Mouse (Mus musculus): ENCODE data around the gene Tpm4.
A peak's percentile ranks its signal among the peaks of the same experiment; 100 is the strongest.
"Not testable (repeated sequence)": the region's sequence is repeated elsewhere in the genome, so short reads cannot be mapped to it uniquely, and the experiment has no call there.

Gene Tpm4

GRCm38 (mm10) chr8:72134756-72135445 lies at the start of gene Tpm4:
TSS of gene Tpm4 (plus strand) at chr8:72134975.
- DNase-seq: peak; percentile 88

DNA sequence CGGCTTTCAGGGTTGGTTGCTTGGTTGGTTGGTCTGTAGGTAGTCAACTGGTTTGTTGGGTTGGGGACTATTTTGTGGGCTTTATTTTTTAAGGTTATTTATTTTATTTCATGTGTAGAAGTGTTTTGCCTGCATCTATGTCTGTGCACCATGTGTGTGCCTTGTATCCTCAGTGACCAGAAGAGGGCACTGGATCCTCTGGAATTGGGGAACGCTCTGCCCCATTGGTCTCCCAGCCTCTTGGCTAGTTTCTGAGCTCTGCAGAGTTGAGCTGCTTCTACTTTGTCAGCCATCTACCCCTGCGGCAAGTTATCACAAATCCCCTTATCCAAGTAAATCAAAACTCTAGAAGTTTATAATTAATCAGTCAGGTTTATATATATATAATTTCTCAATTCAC lies 47.2 kb upstream of the Tpm4 start:
- not testable (repeated sequence) for DNase-seq

DNA sequence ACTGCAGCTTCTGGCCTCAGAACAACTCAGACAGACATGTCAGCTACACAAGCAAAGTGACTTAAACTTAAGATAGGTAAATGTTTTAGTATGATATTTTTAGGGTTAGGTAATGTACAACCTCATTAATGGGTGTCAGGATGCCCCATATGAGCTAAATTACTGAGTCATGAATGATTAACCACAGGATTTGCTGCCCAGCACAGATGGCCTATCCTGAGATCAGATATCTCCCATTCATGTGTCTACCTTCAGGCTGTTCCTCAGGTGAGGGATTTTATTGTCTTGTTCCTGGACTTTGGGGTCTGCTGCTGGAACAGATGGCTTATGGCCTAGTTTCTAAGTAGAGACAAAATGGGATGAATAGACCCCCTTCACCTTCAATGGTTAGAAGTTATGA lies 38.1 kb upstream of the Tpm4 start:
- not testable (repeated sequence) for DNase-seq

DNA sequence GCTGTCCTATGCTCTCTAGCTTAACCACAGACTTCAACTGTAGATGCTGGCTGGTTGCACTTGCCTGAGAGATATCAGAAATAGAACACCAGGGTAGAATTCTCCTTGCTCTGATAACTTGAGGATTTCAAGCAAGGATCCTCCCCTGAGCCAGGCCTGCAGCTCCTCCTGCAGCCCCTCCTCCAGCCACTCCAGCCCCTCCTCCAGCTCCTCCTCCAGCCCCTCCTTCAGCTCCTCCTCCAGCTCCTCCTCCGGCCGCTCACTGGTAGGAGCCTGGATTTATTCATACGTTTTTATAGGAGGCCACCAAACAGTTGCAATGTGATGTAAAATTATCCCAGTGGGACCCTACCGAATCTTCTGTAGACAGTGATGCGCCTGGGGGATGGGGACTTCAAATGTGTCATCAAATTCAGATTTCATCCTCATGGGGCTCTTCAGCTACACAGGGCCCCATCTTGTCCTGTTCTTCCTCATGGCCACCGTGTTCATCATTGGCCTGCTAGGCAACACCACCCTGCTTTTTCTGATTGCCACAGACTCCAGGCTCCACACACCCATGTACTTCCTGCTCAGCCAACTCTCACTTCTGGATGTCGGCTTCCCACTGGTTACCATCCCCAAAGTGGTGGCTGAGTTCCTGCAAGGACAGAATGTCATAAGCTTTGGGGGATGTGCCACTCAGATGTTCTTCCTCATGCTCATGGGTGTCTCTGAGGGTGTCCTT lies 35.2 kb upstream of the Tpm4 start:
- peak; percentile 39 for DNase-seq

GRCm38 (mm10) chr8:72105165-72105564 lies 29.6 kb upstream of the Tpm4 start:
- no peak for DNase-seq

DNA sequence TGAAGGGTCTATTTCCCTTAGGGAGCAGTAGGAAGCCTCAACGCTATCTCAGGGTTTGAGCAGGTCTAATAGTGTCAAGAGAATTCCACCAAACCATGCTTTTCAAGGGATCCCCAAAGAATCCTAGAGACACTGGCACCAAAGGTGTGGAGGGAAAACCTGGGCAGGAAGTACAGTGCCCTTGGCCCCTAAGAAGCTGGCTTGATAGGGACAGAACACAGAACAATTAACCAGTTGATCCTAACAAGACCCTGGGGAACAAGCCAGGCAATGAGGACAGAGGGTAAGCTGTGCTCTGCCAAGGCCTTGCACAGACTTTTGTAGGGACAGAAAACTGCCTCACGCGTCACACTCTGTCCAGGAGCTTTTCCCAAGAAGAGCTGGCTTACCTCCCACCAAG lies 28.0 kb upstream of the Tpm4 start, which contains the start of gene Olfr374:
TSS of gene Olfr374 (plus strand) at position 301 of the 400 bp plus-strand sequence.
- no peak for DNase-seq

DNA sequence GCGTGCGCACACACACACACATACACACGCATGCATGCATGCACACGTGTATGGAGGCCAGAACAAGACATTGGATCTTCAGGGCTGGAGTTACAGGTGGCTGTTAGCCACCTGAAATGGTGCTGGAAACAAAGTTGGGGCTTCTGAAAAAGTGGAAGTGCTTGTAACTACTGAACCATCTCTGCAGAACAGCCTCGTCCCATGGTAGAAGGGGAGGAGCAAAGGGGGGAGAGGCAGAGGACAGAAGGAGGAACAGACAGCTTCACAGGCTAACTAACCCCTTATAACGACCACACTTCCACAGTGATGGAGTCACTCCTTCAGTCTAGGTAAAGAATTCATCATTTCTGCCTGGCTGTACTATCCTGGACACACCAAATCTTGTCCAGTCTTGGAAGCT lies 23.9 kb upstream of the Tpm4 start:
- DNase-seq: no peak

- DNase-seq: no peak
These were observed 22.3 kb upstream of the Tpm4 start for GRCm38 (mm10) chr8:72112486-72112885.

DNA sequence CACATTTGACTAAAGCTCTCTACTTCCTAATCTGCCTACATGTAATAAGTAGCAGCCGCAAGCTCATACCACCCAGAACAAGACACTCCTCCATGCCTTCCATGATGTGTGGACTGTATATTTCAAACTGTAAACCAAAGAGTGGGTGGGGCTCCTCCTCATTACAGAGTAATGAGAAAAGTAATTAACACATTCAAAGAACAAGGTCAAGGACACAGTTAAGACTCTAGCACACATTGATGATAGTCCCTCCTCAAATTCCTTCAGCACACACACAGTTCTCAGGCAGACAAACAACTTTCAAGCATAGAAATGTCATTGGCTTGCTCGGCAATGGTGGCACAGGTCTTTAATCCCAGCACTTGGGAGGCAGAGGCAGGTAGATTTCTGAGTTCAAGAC lies 19.6 kb upstream of the Tpm4 start:
- no peak for DNase-seq

DNA sequence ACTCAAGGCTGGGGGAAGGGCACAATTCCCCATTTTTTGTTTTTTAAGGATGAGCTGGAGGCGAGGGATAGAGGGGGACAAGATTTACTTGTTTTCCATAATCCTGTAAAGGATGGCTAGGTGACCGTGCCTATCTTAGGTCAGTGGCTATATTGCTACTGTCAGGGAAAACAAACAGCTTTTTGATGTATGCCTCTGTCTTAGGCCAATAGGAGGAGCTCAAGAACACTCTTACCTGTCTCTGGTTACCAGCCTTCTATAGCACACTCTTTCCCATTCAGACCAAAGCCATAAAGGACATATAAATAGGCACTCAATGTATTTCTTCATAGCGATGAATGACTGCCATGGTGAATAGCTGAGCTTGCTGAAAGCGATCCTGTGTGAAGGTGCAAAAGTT lies 16.2 kb upstream of the Tpm4 start:
- no peak for DNase-seq

GRCm38 (mm10) chr8:72121486-72121885 lies 13.3 kb upstream of the Tpm4 start:
- DNase-seq: not testable (repeated sequence)

DNA sequence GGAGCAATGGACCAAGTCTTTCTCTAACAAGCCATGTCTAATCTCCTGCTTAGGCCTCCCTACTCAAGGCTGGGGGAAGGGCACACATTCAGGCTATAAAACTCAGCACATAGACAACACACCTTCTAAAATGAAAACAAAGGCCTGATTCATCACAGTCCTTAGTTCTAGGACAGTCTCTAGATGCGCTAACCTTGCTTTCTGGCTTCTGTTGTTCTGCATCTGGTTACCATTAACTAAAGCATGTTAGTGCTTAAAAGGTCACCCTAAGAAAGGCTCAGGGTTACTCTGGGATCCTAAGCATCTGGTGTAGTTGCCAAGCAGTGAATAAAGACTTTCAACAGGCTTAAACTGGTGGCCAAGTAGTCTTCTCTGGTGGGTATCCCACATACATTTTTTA lies 12.8 kb upstream of the Tpm4 start:
- DNase-seq: no peak

- no peak for DNase-seq
These were observed 6.9 kb upstream of the Tpm4 start for GRCm38 (mm10) chr8:72127834-72128233.

DNA sequence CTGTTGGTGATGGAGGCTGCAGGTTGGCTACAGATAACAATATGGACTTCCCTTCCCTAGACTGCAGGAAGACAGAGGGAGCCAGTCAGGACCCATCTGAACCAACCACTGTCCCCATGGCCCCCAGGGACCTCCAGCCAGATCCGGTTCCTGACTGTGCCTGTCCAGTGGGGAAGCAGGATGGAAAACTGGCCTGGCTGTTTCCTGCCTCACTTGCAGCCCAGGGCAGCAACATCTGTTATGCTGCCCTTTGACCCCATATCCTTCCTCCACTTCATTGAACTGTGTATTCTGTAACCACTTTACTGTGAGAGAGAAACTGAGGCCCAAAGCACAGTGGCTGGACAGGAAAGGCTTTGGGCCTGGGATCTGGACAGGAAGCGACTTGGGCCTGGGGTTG lies 3.5 kb upstream of the Tpm4 start:
- DNase-seq: peak; percentile 77

DNA sequence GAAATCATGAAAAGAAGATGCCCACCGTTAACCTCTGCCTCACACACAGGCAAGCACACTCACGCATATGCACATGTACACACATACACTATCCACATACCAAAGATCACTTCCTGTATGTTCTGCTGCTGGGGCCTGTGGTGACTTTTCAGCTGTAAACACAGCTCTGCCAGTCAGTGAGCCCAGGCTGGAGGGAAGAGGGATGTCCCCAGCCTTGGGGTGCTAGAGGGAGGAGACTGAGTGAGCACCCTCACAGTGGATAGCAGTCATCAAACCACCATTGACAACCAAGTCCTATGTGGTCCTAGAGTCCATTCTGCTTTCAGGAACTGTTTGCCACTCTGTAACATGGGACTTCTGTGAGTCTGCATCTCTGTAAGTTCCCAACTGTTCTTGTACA lies 2.9 kb upstream of the Tpm4 start:
- DNase-seq: no peak

- DNase-seq: no peak
These were observed 2.4 kb upstream of the Tpm4 start for GRCm38 (mm10) chr8:72132417-72132816.

DNA sequence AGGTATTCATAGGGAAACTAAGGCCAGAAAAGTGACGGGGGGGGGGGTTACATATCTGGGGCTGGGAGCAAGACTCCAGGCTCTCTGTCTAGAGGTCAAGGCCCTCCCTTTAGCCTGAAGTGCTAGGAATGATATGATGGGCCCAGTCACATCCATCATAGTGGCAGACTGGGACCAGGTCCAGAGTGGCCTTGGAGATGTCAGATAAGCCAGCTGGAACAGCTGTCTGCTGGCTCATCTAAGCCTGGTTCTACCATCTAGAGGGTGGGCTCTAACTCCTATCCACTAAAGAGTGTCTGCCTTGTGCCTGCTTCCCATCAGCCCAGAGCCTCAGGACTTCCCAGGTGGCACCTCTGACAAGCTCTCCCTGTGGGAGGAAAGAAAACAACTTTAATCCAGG lies 1.9 kb upstream of the Tpm4 start:
- peak; percentile 65 for DNase-seq

DNA sequence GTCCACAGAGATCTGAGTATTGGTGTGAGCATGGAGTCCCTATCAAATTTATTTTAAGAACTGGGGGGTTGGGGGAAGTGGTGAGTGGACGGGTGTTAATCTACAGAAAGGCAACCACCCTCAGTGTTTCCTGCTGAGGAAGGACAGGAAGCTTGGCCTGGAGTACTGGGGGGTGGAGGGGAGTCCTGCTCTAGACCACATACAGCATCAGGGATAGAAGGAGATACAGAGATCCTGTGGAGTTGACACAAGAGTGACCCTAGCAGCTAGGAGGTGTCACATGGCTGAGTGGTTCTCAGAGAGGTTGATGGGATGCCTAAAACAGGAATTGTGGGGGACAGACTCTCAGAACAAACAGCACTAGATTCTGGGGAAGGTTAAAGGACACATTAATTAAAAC lies 1.3 kb upstream of the Tpm4 start:
- DNase-seq: peak; percentile 30

DNA sequence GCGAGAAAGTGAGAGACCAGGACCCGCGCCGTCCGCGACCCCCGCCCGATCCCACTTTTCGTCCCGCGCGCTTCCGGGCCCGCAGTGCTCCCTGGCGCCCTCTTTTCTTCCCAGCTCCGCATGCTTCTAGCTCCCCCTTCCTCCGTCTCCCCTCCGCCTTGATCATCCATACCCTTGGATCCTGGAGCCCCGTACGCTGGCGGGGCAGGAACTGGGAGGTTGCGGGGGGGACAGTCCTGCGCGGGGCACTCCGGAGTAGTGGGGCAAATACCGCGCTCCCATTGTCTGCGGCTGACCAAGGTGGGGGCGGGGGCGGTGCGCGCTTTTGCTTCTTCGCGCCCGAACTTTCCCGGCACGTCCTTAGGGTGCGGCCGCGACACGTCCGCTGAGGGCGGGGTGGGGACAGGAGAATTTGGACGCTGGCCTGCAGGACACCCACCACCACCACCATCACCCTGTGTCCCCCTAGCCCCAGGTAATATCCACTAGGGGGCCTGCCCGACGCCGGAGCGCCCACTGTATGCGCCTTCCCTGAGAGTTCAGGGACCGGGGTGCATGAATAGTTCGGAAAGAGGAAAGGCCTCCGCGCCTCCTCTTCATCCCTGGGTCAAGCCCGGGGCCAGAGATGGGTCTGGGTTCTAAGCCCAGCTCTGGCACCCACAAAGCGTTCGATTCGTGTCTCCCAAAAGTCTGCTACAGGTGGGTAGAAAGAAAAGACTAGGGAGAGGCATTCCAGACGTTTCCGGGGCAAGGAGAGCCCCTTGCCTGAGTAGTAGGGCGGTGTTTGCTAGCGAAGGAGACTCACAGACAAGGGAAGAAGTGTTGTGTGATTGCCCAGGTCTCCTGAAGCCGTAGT lies 899 bp downstream of the Tpm4 start:
- peak; percentile 64 for DNase-seq

DNA sequence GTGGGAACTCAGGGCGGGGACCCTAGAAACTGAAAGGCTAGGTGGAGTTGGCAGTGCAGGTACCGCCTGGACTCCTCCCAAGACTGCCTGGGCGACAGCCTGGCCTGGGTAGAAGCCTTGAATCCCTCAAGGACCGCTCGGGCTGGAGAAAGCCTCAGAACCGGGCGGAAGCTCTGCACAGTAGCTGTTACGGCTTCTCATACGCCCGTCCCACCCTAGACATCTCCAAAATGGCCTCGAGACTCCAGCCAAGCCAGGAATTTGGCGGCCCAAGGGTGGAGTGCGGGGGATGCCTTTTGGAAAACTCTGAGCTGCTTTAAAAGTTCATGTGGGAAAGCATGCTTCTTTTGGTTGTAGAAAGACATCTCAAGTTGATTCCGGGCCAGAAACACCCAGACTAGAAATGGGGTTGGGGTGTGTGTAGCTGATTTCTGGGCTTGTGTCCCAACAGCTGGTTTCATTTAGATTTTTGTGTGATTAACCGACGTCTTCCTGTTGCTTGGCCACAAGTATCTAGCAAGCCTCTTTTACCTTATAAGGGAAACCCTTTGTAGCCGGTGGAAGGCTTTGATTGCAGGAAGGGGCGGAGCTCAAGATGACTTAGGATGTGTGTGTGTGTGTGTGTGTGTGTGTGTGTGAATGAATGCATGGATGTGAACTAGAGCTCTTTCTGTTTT lies 1.7 kb downstream of the Tpm4 start:
- DNase-seq: peak; percentile 87

- no peak for DNase-seq
These were observed 2.7 kb downstream of the Tpm4 start for GRCm38 (mm10) chr8:72137431-72137830.

DNA sequence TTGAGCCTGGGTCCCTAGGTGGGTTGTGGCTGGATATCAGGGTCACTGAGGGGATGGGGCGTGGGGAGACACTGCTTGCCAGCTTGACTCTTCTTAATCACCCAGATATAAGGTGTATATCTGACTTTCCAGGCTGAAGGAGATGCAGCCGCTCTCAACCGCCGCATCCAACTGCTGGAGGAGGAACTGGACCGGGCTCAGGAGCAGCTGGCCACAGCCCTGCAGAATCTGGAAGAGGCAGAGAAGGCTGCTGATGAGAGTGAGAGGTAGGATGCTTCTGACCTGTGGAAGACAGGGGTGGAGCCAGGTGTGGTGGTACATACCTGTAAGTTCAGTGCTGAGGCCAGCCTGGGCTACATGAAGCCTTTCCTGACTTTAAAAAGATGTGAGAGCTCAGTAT lies 3.7 kb downstream of the Tpm4 start:
- DNase-seq: no peak

GRCm38 (mm10) chr8:72143256-72143824 lies 8.6 kb downstream of the Tpm4 start:
- no peak for DNase-seq

Measured in kidney, postnatal 14 days (tissue).